In the genomic region with DNA sequence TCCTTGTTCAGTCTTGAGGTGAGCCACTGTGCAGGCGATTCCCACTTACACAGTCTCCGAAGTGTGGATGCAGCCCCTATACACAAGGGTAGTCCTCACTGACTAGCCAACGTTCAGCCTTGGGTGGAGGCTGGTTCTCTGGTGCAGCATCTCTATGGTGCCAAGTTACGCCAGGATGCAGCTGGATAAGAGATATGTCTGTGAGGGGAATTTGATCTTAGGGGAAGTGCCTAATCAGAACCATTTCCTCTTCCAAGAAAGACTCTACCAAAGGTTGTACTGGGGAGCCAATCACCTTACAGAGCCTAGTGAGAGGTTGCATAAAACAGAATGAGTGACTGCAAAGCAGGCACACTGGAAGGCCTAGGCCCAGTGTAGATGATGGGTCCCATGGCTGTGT, we compare ENCODE assay signal across 23 mouse cellular contexts.
"Had no signal": no experiment of that assay in that cellular context is flagged by ENCODE, and none has a peak within 500 bp of the region (broad histone marks: within the 10 kb centered on the region; RNA-seq: fewer than 3 reads in every experiment).

No protein-coding gene starts in this region.

- H3K4me3 ChIP-seq: layer of hippocampus, adult 2 months; limb, embryonic 10.5 days; limb, embryonic 13.5 days; neural tube, embryonic 12.5 days; neural tube, embryonic 15.5 days; stomach, embryonic 15.5 days had no signal

- H3K27ac ChIP-seq: kidney, postnatal 0 days; layer of hippocampus, adult 2 months; limb, embryonic 10.5 days; limb, embryonic 13.5 days; liver, embryonic 14.5 days; macrophage; neural tube, embryonic 12.5 days; neural tube, embryonic 15.5 days; stomach, embryonic 15.5 days had no signal

- H3K27me3 ChIP-seq: limb, embryonic 13.5 days; neural tube, embryonic 12.5 days; neural tube, embryonic 15.5 days; stomach, embryonic 15.5 days had no signal

- H3K4me2 ChIP-seq: limb, embryonic 13.5 days; lung, embryonic 14.5 days; midbrain, embryonic 11.5 days; neural tube, embryonic 12.5 days; neural tube, embryonic 15.5 days; stomach, embryonic 15.5 days had no signal

- H3K36me3 ChIP-seq: limb, embryonic 10.5 days; limb, embryonic 13.5 days; neural tube, embryonic 12.5 days; neural tube, embryonic 15.5 days; stomach, embryonic 15.5 days had no signal

- H3K9me3 ChIP-seq: limb, embryonic 10.5 days; limb, embryonic 13.5 days; neural tube, embryonic 12.5 days; neural tube, embryonic 15.5 days; stomach, embryonic 15.5 days had no signal

- DNase-seq: kidney, adult 9 months; kidney, postnatal 25 days; layer of hippocampus, adult 9-11 months; liver; liver, postnatal 0 days; lung, embryonic 14.5 days; midbrain, embryonic 14.5 days; right cerebral cortex, adult 18-20 months; right cerebral cortex, postnatal 14 days; right cerebral cortex, postnatal 4 days; spleen, adult 18-20 months; thymus, postnatal 25 days had no signal

- H3K4me1 ChIP-seq: limb, embryonic 10.5 days; limb, embryonic 13.5 days; neural tube, embryonic 12.5 days; neural tube, embryonic 15.5 days; stomach, embryonic 15.5 days had no signal

- ATAC-seq: liver, postnatal 0 days; lung, postnatal 0 days had no signal

- H3K9ac ChIP-seq: limb, embryonic 13.5 days; liver, embryonic 14.5 days; liver, postnatal 0 days; lung, embryonic 14.5 days; neural tube, embryonic 12.5 days; neural tube, embryonic 15.5 days; stomach, embryonic 15.5 days had no signal
